Mouse (Mus musculus): ENCODE measurements around the gene Dcst2.
A peak's percentile ranks its signal among the peaks of the same experiment; 100 is the strongest.

Dcst2 gene

GRCm38 (mm10) chr3:89361675-89362074 is at the start of gene Dcst2:
Dcst2 (plus strand) TSS chr3:89361975.
- DNase-seq (ENCODE audit: low spot score), result no peak

DNA sequence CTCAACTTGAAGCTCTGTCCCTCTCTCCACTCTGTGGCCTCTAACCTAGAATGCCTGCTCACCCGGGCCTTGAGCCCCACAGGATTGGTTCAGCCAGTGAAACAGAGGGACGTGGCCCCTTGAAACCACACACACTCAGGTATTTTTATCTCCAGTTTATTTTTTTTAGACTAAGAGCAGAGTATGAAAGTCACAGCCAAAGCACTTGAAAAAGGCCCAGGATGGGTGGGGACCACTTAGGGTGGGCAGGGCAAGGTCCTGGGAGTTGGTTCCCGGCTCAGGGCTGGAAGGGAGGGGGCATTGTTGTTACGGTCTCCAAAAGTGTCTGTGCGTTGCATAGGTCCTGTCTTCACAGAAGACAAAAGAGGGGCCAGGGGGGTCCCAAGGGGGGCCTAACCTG is 47.4 kb upstream of the Dcst2 start:
- no peak for DNase-seq (ENCODE audit: low spot score)

DNA sequence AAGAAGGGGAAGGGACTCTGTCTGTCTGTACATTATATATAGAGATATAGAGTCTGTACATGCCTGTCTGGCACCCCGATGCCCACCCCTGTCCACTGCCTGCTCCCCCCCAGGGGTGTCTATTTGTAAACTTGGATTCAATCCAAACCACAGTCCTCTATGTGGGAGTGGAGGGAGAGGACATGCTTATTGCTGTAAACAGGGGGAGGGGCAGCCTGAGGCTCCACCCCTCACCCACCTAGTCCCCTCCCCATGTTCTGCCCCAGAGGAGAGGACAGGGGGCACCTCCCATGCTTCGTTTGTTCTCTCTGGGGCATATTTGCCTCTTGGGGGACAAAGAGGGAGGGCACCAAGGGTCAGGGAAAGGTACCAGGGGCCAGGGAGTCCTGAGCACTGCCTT is 47.0 kb upstream of the Dcst2 start:
- no peak for DNase-seq (ENCODE audit: low spot score)

DNA sequence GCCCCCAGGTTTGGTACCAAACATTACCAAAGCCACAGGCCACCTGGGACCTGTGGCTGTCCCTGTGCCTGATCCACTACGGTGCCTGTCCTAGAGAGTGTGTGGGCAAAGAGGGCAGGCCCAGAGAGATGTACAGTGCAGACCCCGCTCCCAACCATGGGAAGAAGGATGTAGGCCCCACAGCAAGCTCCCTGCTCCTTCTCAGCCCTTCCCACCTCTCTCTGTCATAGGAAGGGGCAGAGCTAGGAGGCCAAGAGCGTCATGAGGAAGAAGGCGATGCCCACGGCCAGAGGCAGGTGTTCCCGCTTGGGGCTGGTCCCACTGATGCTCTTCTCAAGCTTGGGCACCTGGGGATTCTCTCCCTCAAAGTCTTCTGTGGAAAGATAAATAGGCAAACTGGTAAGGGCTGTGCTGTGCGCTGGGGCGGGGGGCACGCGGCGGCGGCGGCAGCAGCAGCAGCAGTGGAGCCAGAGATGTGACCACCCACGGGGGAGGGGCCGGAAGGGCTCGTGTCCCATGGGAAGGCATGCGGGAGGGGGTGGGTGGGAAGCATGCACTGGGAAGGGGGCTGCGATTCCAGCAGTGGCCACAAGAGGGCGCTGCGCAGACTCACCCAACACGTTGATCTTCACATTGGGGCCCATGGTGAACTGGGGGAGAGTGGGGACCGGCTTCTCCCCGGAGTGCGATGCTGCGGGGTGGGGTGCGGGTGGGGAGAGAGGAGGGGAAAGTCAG is 46.4 kb upstream of the Dcst2 start:
- DNase-seq (ENCODE audit: low spot score), result peak; percentile 86

GRCm38 (mm10) chr3:89315930-89316831 is 45.6 kb upstream of the Dcst2 start:
- no peak for DNase-seq (ENCODE audit: low spot score)

GRCm38 (mm10) chr3:89316833-89317232 is 44.9 kb upstream of the Dcst2 start:
- DNase-seq (ENCODE audit: low spot score), result peak; percentile 91

DNA sequence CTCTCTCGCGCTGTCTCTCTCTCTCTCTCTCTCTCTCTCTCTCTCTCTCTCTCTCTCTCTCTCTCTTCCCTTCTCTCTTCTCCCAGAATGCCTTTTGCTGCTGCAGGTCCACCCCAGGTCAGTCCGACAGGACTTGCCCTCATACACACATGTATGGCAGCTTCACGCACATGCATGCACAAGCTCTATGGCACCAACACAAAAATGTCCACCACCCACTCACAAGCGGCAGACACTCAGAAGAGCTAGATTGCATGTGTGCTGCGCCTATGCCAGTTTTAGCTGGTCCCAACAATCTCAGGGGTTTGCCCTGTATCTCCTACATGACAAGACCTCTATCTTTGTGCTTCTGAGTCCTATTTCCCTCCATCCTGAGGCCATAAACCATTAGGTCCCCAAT is 44.5 kb upstream of the Dcst2 start:
- DNase-seq (ENCODE audit: low spot score), result no peak

- DNase-seq (ENCODE audit: low spot score), result no peak
These were observed 43.5 kb upstream of the Dcst2 start for GRCm38 (mm10) chr3:89318316-89318715.

DNA sequence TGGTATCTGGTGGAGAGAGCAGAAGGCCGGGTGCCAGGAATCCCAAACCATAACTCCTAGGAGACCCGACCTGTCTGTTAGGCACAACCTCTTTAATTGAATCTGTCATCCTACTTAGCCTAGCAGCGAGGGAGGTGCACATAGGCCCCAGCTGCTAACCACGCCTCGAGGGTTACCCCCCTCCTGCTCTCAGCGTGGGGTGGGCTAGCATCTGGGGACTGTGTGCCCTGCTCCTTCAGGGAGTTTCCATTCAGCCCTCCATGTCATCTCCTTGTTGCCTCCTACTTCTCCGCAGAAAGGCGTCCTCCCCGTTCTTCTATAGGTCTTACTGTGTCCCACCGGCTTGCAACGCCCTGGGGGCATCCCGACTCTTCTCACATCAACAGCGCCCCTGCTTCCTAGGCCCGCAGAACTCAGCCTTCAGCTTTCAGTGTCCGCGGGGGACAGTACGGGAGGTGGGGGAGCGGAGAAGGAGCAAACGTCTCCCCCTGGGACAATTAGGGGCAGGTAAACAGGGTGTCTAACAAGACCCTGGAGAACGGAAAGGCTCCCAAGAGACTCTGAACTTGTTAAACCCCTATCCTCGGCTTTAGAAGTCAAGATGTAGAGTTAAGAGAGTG is 42.7 kb upstream of the Dcst2 start:
- DNase-seq (ENCODE audit: low spot score), result no peak

- no peak for DNase-seq (ENCODE audit: low spot score)
These were observed 42.0 kb upstream of the Dcst2 start for GRCm38 (mm10) chr3:89319591-89320350.

- DNase-seq (ENCODE audit: low spot score), result no peak
These were observed 41.1 kb upstream of the Dcst2 start for GRCm38 (mm10) chr3:89320581-89321182.

DNA sequence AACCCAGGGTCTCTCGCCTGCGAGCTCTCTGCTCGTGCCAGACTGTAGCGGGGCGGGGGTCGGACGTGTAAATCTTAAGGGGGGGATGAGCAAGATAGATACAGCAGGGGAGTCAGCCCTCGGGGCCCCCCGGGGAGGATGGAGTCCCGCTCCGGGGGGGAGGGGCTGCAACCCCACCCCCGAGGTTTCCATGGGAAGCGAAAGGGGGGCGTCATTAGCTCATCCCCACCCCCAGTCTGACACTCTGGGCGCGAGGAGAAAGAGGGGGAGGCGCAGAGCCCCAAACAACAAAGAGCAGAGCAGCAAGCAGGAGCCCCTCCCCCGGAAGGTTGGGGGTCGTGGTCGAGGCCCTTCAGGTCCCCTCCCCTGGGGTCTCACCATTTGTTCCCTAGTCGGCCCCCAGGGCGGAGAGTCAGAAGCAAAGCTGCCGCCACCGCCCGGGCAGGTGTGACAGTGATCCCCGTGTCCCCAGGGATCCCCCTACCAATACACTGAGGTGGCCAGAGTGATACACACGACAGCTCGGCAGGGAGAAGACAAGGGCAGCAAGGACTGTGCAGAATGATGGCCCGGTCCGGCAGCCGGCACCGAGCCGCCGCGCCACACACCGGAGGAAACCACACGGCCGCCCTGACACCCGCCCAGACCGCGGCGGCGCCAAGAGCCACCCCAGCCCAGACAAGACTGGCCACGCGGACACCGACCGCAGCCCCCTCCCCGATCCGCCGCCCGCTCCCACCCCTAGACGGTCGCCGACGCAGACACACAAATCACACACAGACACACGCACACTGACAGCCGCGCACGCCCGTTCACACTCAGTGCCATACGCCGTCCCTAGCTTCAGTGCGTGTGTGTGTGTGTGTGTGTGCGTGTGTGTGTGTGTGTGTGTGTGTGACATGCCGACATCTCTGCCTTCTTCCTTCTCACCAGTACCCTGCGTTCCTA is 40.3 kb upstream of the Dcst2 start:
- peak; percentile 52 for DNase-seq (ENCODE audit: low spot score)

DNA sequence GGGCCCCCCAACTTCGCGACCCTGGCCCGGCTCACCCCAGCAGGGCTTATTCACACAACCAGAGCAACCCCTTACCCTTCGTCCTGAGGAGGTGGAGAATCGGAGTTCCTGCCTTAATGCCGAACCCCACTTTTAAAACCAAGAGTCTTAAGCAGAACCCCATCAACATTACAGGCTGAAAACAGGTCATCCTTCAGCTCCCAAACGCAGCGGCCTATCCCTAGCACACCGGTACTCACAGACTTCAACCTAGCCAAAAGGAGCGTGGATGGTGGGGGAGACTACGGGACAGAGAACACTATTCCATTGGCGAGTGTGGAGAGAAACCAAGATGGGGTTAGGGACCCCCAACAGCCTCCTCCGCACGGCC is 39.7 kb upstream of the Dcst2 start:
- no peak for DNase-seq (ENCODE audit: low spot score)

GRCm38 (mm10) chr3:89322514-89323165 is 39.1 kb upstream of the Dcst2 start, which contains the start of gene Efna3:
Efna3 (minus strand) TSS chr3:89322965.
- DNase-seq (ENCODE audit: low spot score), result peak; percentile 87

DNA sequence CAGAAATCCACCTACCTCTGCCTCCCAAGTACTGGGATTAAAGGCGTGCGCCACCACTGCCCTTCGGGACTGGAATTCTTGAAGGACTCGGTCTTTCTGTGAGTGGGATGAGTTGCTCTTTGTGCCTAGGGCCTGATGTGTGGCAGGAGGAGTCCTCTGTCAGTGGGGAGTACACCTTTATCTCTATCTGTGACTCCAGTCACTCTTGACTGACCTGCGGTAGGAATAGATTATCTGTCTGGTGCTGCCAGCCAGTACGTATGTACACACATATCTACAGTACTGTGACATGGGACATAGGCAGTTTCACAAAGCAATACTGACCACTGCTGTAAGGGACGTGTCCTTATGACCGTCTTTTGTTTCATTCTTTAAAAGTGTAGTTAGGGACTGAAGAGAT is 35.9 kb upstream of the Dcst2 start:
- no peak for DNase-seq (ENCODE audit: low spot score)

DNA sequence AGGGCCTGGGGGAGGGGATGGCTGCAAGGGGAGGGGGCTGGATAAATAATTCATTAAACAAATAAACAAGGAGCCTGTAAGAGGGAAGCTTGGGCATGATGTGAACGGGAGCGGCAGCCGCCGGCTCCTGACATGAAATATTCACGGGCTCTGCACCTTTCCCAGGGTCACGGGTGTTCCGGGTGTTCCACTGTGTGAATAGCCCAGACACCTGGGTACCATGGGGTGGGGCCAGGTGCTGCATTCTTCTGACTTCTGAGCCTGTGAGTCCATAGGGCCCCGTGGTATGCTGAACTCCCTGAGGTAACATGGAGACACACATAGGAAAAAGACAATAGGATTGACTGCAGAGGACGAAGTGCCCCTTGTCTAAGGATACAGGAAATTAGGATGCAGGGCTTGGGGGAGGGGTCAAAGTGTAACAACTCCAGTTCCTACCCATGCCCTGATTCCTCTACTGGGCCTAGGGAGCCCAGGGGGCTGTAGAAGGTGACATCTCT is 34.4 kb upstream of the Dcst2 start:
- no peak for DNase-seq (ENCODE audit: low spot score)

- no peak for DNase-seq (ENCODE audit: low spot score)
These were observed 33.2 kb upstream of the Dcst2 start for GRCm38 (mm10) chr3:89328623-89329022.

GRCm38 (mm10) chr3:89330346-89330745 is 31.4 kb upstream of the Dcst2 start:
- DNase-seq (ENCODE audit: low spot score), result no peak

- DNase-seq (ENCODE audit: low spot score), result no peak
These were observed 30.8 kb upstream of the Dcst2 start for GRCm38 (mm10) chr3:89330948-89331347.

GRCm38 (mm10) chr3:89331561-89331960 is 30.2 kb upstream of the Dcst2 start:
- no peak for DNase-seq (ENCODE audit: low spot score)

Data from layer of hippocampus, adult 11-12 months (tissue).